Mouse (Mus musculus) c-Kit-positive CD71-negative TER-119-negative erythroid progenitor cells, embryonic 14.5 days (primary cell): ENCODE measurements around the gene Anapc5.

Experiments used
- DNase-seq: peaks from one replicate; pipeline ENCODE4 v3.0.0-alpha.2; 2013; ENCODE audit warnings: low read depth

Anapc5 gene

DNA sequence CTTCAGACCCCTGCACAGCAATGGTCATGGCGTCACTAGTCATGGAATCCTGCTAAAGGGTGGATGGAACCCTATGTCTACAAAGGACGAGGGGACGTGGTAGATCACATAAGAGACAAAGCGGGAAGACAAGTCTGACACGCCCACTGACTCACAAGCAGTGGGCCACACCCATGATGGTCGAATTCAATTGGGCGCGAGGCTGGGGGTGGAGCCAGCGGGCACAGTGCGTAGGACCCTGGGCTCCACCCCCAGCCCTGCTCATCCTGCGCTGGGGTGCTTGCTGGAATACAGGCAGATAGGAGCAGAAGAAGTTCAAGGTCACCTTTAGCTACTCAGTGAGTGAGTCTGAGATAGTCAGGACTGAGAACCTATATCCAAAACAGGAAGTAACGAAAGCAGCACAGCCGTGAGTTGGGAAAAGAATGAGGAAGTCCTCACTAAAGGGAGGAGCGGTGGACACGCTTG, 52.0 kb downstream of the Anapc5 start:
- no peak for DNase-seq

- DNase-seq, result no peak
Measured at GRCm38 (mm10) chr5:122767283-122767682, 53.9 kb downstream of the Anapc5 start.

DNA sequence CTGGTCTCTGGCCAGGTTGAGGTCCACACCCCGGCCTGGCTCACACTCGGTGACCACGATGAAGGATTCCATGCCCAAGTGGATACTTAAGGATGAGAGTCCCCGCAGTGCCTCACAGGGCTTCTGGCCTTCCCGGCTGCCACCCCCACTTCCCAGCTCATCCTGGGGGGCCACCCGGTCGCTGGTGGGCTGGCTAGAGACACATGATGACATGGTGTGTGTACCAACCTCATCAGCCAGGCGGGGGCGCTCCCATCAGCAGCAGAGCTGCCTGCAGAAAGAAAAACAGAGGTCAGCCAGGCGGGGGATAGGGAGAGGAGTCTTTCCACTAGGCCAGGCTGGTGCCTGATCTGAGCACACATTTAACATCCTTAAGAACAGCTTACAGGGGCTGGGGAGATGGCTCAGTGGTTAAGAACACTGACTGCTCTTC, 57.1 kb downstream of the Anapc5 start:
- DNase-seq, result no peak

- DNase-seq, result no peak
Measured at GRCm38 (mm10) chr5:122763271-122764031, 57.7 kb downstream of the Anapc5 start.

- no peak for DNase-seq
Measured at GRCm38 (mm10) chr5:122756680-122757079, 64.5 kb downstream of the Anapc5 start.

DNA sequence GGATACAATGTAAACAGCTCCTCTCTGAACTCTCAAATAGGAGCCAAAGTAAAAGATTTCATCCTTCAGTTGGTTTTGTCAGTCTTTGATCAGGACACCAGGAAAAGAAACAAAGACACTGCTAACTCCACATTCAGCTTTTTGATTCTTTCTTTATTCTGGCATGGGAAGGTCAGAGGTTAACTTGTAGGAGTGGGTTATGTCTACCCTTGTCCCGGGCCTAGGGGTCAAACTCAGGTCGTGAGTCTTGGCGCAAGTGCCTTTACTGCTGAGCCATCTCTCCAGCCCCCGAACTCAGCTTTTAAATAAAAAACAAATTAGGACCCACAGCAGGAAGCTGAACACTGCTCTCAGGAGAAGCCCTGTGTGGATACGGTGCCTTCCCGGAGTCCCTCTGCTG, 65.0 kb downstream of the Anapc5 start:
- DNase-seq, result no peak

- no peak for DNase-seq
Measured at GRCm38 (mm10) chr5:122755620-122756019, 65.5 kb downstream of the Anapc5 start.

DNA sequence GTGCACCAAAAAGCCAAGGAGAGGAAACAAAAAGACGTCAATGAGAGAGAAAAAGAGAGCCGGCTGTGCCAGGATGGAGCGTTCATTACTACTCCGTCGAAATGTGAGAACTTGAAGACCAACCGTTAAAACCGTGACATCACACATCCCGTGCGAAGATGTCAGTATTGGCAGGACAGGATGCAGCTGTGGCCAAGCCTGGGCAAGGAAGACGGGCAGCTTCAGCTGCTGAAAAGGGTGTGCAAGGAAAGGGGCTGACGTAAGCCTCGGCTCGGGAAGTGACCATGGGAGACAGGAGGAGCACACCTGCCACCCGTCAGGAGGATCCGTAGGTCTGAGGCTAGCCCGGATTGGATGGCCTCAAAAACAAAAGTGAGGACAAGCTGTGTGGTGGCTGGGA, 66.7 kb downstream of the Anapc5 start:
- DNase-seq, result no peak

DNA sequence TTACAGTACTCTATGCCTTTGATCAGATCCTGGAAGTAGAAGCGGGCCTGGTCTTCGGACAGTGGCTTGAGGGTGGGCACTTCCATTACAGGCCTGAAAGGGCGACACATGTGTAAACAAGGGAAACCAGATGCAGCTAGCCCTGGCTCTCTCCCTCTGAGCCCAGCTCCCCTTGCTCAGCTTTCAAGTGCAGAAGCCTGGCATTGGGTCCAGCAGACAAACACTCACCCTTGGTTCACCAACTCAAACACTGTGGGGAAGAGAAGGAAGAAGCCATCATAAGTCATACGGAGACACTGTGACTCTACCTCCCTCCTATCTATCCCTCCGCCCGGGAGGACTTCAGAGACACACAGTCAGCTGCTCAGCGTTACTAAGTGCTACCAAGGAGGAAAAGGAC, 73.2 kb downstream of the Anapc5 start:
- DNase-seq, result no peak

- DNase-seq, result no peak
Measured at GRCm38 (mm10) chr5:122743880-122744422, 77.2 kb downstream of the Anapc5 start.
